ENCODE assay signal across 22 mouse cellular contexts in genomic region chr17:87170364-87170763, GRCm38 (mm10).
DNase-seq lines count a peak whose midpoint lies in the region; TF ChIP-seq lines count a peak whose summit lies in the region.
"Had no signal": no experiment of that assay in that cellular context is flagged by ENCODE, and none has a peak within 500 bp of the region (broad histone marks: within the 10 kb centered on the region; RNA-seq: fewer than 3 reads in every experiment).

No protein-coding gene starts in this region.

- TF ChIP-seq CTCF in embryonic fibroblast, embryonic 13.5 days (IDR thresholded peaks at IDR 0.05; ENCODE audit: borderline replicate concordance, insufficient read depth, low read length) = no peak

- H3K79me2 ChIP-seq in myocyte (ENCODE audit: control insufficient read depth, insufficient read depth) = no peaks in the 10 kb centered on the region

- peak; percentile 39 for DNase-seq in adrenal gland, postnatal 14 days
- DNase-seq in adrenal gland, postnatal 25 days = no peak
- peak; percentile 94 for DNase-seq in Muller cell, postnatal 12 days (ENCODE audit: inconsistent ontology term)
- DNase-seq in right cerebral cortex, postnatal 36 days (ENCODE audit: low spot score in 2 of 2) = no peak
- no peak for DNase-seq in spleen, postnatal 10 days (ENCODE audit: low spot score in 2 of 2)
- no peak for DNase-seq in embryo, embryonic 10.5 days (ENCODE audit: low spot score)
- DNase-seq: cerebellum, adult 18-20 months; gastrocnemius, postnatal 10 days; heart, postnatal 14 days; kidney, adult 2 months; kidney, postnatal 25 days; liver, embryonic 13.5 days; lung, postnatal 14 days; right cerebral cortex, postnatal 4 days had no signal

- no peak overlapping the region for H3K4me3 ChIP-seq in embryonic fibroblast, embryonic 13.5 days (ENCODE audit: insufficient read depth, low read length)
- H3K4me3 ChIP-seq in myocyte = no peak overlapping the region
- H3K4me3 ChIP-seq: embryonic facial prominence, embryonic 15.5 days; forebrain, embryonic 13.5 days; heart, embryonic 10.5 days; limb, embryonic 10.5 days; liver, embryonic 13.5 days; midbrain, embryonic 13.5 days had no signal

- H3ac ChIP-seq in myocyte (ENCODE audit: control insufficient read depth, insufficient read length) = no peak overlapping the region

- no peak for TF ChIP-seq POLR2A in embryonic fibroblast, embryonic 13.5 days (IDR thresholded peaks at IDR 0.05; ENCODE audit: low read depth, low read length)
- TF ChIP-seq POLR2A in myocyte (IDR thresholded peaks at IDR 0.05; ENCODE audit: insufficient read length, low read depth) = no peak

- H3K36me3 ChIP-seq in myocyte (ENCODE audit: control insufficient read depth, insufficient read depth) = no peaks in the 10 kb centered on the region
- H3K36me3 ChIP-seq: embryonic facial prominence, embryonic 15.5 days; heart, embryonic 10.5 days; limb, embryonic 10.5 days; liver, embryonic 13.5 days; midbrain, embryonic 13.5 days had no signal

- no peaks in the 10 kb centered on the region for H3K27me3 ChIP-seq in myocyte (ENCODE audit: control insufficient read depth, insufficient read depth, insufficient read length)
- H3K27me3 ChIP-seq: embryonic facial prominence, embryonic 15.5 days; forebrain, embryonic 13.5 days; liver, embryonic 13.5 days; midbrain, embryonic 13.5 days had no signal

- peaks cover 18% of the 10 kb centered on the region for H3K4me1 ChIP-seq in embryonic fibroblast, embryonic 13.5 days (ENCODE audit: control insufficient read depth, insufficient read depth, low read length)
- H3K4me1 ChIP-seq: heart, embryonic 10.5 days; limb, embryonic 10.5 days; liver, embryonic 13.5 days had no signal

- peak overlapping the region; percentile 67 for H3K4me2 ChIP-seq in myocyte (ENCODE audit: low read depth)
- H3K4me2 ChIP-seq: embryonic facial prominence, embryonic 15.5 days; forebrain, embryonic 13.5 days; liver, embryonic 13.5 days; midbrain, embryonic 13.5 days had no signal

- peak overlapping the region; percentile 96 for H3K27ac ChIP-seq in embryonic fibroblast, embryonic 13.5 days (ENCODE audit: insufficient read depth, low read length)
- H3K27ac ChIP-seq: embryonic facial prominence, embryonic 15.5 days; forebrain, embryonic 13.5 days; heart, embryonic 10.5 days; hindbrain, postnatal 0 days; limb, embryonic 10.5 days; liver, embryonic 13.5 days; midbrain, embryonic 13.5 days had no signal

TF ChIP-seq in myocyte, 11 proteins besides CTCF, POLR2A, EP300 and RAD21:
- TF ChIP-seq TCF12 (IDR thresholded peaks at IDR 0.05; ENCODE audit: insufficient read depth, poor library complexity, severe bottlenecking) (no peak), CEBPB (IDR thresholded peaks at IDR 0.05; ENCODE audit: insufficient read depth, poor library complexity, severe bottlenecking) (peak; percentile 88)

Comparison
In these comparisons a context has a peak if more than half of its experiments do, and no peak if none do; other contexts are left out.
1. DNase-seq: peak in adrenal gland, postnatal 14 days (single experiment) and Muller cell, postnatal 12 days (single experiment); none in adrenal gland, postnatal 25 days (single experiment), right cerebral cortex, postnatal 36 days (0 of 2), spleen, postnatal 10 days (0 of 2) and embryo, embryonic 10.5 days (single experiment).